Mouse (Mus musculus) hindbrain, embryonic 14.5 days (tissue): ENCODE measurements around the gene Gid8. TPM values are rescaled to one million over a fixed set of nuclear protein-coding genes. Genes with fewer than 3 reads are reported as not detected.
"Not testable (repeated sequence)": the region's sequence is repeated elsewhere in the genome, so short reads cannot be mapped to it uniquely, and the experiment has no call there.

Source experiments
- ATAC-seq: fragments of 200-750 bp; cut with Nextera tagmentation; 2 replicates; pipeline ENCODE4 v1.8.0; 2017; ENCODE audit warnings: moderate number of reproducible peaks, mild to moderate bottlenecking, moderate TSS enrichment, moderate library complexity; ENCODE audit not compliant: low FRiP score
- DNase-seq: peaks from one replicate; pipeline ENCODE4 v3.0.0-alpha.2; 2015; ENCODE audit warnings: low spot score
- H3K27ac ChIP-seq: fragments of 300-500 bp; sonication (generic); 2 replicates; pipeline ENCODE4 v1.5.1; 2014; ENCODE audit warnings: mild to moderate bottlenecking, moderate library complexity
- H3K27me3 ChIP-seq: fragments of 300-500 bp; sonication (generic); 2 replicates; pipeline ENCODE4 v1.6.1; 2014; ENCODE audit warnings: mild to moderate bottlenecking, low read length, mixed read lengths; ENCODE audit not compliant: control insufficient read depth, insufficient read depth
- H3K36me3 ChIP-seq: fragments of 300-500 bp; sonication (generic); replicated peaks from 2 replicates; pipeline ENCODE4 v1.6.1; 2014; ENCODE audit not compliant: control insufficient read depth, insufficient read depth
- H3K4me1 ChIP-seq: fragments of 300-500 bp; sonication (generic); replicated peaks from 2 replicates; pipeline ENCODE4 v1.6.1; 2014; ENCODE audit warnings: antibody characterized with exemption, low read length, mixed read lengths; ENCODE audit not compliant: control insufficient read depth, insufficient read depth
- H3K4me2 ChIP-seq: fragments of 300-500 bp; sonication (generic); replicated peaks from 2 replicates; pipeline ENCODE4 v1.6.1; 2014; ENCODE audit warnings: mild to moderate bottlenecking, moderate library complexity
- H3K4me3 ChIP-seq: fragments of 300-500 bp; sonication (generic); replicated peaks from 2 replicates; pipeline ENCODE4 v1.5.1; 2014; ENCODE audit warnings: mild to moderate bottlenecking, low read length
- H3K9ac ChIP-seq: fragments of 300-500 bp; sonication (generic); 2 replicates; pipeline ENCODE4 v1.6.1; 2014
- H3K9me3 ChIP-seq: fragments of 300-500 bp; sonication (generic); 2 replicates; pipeline ENCODE4 v1.6.1; 2016; ENCODE audit warnings: low read length; ENCODE audit not compliant: control insufficient read depth
- WGBS: fragments of 180-500 bp; shearing (Covaris S2); extraction: QIAGEN DNeasy Blood & Tissue Kit; methylation state at CpG from one replicate; pipeline ENCODE4 v1.1.7; 2014; 5-methylcytosine and 5-hydroxymethylcytosine counted together
- polyA plus RNA-seq: library from polyadenylated mRNA; unstranded; fragments of >200 nt; fragmentation: Nextera tagmentation; extraction: Ambion mirVana; gene quantifications from 2 replicates; pipeline ENCODE4 v1.2.1, GENCODE M21; 2014

Gene Gid8
- polyA plus RNA-seq, 1 experiment from 2014 or later: 56.3 TPM

DNA sequence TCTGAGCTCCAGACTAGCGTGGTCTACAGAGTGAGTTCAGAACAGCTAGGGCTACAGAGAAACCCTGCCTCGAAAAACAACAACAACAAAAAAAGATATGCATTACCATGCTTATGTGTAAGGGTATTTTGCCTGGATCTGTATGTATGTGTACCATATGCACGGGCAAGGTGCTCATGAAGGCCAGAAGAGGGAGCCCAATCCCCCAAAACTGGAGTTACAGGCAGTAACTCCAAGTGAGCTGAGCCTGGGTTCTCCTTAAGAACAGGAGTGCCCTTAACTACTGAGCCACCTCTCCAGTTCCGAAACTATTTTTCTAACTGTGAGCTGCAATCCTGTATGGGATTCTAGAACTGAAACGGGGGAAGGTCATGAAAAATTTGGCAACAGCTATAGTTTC, 3.9 kb upstream of the Gid8 start:
- Histone ChIP-seq H3K4me2 (no peak overlapping the region), H3K4me1 (peaks cover 29% of the 10 kb centered on the region), H3K27me3 (no peaks in the 10 kb centered on the region), H3K4me3 (no peak overlapping the region), H3K9ac (no peak overlapping the region), H3K27ac (no peak overlapping the region), H3K9me3 (no peaks in the 10 kb centered on the region), H3K36me3 (no peaks in the 10 kb centered on the region)
- ATAC-seq (no peak), DNase-seq (no peak)
- 96% methylated on average over 5 of the region's 5 CpGs for WGBS

DNA sequence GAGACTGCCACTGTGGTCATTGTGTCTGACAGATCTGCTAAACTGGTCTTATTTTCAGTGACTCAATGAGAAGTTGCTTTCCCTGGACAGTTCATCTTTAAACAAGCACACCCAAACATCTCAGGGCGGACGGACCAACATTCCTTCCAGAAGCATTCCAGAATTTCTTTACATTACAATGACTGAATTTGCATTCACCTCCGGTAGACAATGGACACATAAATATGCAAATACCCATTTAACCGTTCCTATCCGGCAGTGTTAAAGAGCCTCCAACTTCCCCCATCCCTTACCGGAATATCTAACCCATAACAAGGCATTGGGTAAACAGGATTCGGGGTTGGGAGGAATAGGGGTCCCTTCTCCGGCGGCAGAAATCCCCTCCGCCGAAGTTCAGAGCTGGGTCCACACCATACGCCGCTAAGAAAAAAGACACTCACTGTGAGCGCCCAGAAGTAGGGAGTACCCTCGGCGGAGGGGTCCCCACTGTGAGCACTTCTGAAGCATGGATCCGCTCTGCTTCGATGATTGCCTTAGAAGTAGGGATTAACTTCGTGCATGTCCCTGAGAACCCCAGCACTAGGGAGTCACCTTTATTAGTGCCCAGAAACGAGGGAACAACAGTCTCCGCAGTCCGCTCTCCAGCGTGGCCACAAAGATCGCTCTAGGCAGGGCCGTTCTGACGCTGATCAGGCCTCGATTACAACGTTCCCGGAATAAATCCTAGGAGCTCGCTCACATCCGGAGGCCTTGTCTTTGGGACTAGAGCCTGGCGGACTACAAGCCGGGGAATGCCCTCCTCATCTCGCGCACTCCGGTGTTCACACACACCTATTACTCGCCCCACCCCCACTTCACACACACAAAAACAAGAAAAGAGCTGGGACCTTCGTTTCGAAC, 644 bp upstream of the Gid8 start:
- Histone ChIP-seq H3K27me3 (no peaks in the 10 kb centered on the region), H3K4me2 (peak overlapping the region; percentile 93), H3K27ac (peak overlapping the region; percentile 85), H3K9ac (peak overlapping the region; percentile 89), H3K36me3 (peaks cover 14% of the 10 kb centered on the region), H3K4me1 (peaks cover 26% of the 10 kb centered on the region), H3K4me3 (peak overlapping the region; percentile 95), H3K9me3 (no peaks in the 10 kb centered on the region)
- under 1% methylated on average over 39 of the region's 39 CpGs for WGBS
- ATAC-seq: peak; percentile 50
- no peak for DNase-seq

DNA sequence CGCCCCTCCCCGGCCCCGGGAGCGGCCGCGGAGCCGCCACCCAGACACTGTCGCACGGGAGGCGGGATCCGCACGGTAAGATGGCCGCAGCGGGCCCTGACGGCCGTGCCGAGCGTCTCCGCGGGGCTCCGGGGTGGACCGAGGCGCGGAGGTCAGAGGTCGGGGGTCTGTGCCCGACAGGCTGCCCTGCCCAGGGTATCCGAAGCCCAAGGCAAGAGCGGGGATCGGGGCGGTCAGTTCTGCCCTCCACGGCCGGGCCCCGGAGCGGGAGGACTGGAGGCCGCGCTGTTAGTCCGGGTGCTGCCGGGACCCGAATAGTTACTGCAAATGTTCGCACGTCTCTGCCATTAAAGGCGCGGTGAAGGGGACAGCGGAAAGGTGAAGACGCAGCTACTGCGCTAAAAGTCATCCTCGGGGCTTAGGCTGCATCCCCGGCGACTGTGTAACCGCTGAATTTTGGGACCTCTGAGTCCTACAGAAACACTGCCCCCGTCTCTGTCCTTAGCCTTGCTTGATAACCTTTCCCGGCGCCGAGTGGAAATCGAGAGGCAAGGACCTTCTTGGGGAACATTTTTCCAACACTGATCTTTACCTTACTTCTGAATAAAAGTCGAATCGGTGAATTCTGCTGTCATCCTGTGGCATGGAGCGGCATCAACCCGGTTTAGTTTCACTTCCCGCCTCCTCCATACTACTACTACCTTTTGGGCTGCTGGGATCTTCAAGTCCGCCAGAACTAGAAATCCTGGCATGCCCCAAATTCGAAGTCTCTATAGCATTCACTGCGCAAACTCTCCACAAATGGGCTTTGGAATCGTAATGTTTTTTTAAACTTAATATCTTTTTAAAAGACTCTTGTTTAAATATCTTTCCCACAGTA, 599 bp downstream of the Gid8 start:
- H3K9ac ChIP-seq: peak overlapping the region; percentile 90
- 3% methylated on average over 64 of the region's 64 CpGs for WGBS

DNA sequence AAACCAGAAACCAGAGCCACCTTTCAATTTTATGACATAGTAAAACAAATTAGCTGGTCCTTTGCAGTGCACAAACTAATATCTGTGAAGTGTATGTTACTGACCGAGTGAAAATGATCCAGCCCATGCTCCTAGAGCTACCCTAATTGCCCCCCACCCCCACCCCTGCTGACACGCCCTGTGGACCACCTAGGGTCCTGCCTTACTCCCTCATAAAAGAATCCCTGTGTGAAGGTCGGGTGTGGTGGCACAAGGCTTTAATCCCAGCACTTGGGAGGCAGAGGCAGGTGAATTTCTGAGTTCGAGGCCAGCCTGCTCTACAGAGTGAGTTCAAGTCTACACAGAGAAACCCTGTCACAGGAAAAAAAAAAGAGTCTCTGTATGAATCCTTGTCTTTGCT, 1.6 kb downstream of the Gid8 start:
- DNase-seq (no peak), ATAC-seq (no peak)
- Histone ChIP-seq H3K4me1 (peaks cover 26% of the 10 kb centered on the region), H3K27ac (no peak overlapping the region), H3K36me3 (peaks cover 33% of the 10 kb centered on the region), H3K4me2 (peak overlapping the region; percentile 93), H3K9ac (peak overlapping the region; percentile 90; the same call in 1 of the 2 replicates), H3K4me3 (peak overlapping the region; percentile 95; the same call in 1 of the 2 replicates), H3K27me3 (no peaks in the 10 kb centered on the region), H3K9me3 (no peaks in the 10 kb centered on the region)
- WGBS: 61% methylated on average over 4 of the region's 4 CpGs

More for the DNA sequence above, 599 bp downstream of the Gid8 start:
- DNase-seq (no peak), ATAC-seq (no peak)
- peak overlapping the region; percentile 95 for H3K4me3 ChIP-seq
- peaks cover 26% of the 10 kb centered on the region for H3K4me1 ChIP-seq
- peaks cover 27% of the 10 kb centered on the region for H3K36me3 ChIP-seq
- no peaks in the 10 kb centered on the region for H3K9me3 ChIP-seq
- H3K27ac ChIP-seq: peak overlapping the region; percentile 83
- H3K27me3 ChIP-seq: no peaks in the 10 kb centered on the region
- H3K4me2 ChIP-seq: peak overlapping the region; percentile 93

DNA sequence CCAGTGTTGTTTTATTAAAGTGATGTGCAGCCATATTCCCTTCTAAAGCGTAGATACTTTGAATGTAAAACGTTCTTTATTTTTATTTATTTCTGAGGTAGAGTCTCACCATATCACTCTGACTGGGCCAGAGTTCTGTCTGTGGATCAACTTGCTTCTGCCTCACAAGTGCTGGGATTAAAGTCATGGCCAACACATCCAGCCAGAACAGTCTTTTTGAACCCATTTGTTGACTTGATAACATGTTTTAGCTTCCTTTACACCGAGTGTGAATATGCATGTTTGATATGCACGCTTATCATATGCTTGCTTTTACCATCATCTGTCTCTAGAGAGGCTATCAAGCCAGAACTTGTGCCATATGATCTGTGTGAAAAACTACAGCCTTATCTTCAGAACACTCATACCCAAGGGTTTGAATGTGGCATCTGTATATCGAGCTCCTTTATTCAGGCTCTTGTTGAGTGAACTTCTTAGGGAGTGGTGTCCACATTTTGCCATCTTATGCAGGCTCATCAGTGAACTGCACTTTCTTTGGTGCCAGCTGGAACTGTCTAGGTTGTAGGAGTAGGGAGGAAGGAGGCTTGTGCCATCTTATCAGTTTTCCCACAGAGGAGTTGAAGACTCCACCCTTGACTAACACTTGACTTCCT, 2.2 kb downstream of the Gid8 start:
- Histone ChIP-seq H3K4me2 (no peak overlapping the region), H3K9ac (no peak overlapping the region), H3K36me3 (peaks cover 39% of the 10 kb centered on the region), H3K9me3 (no peaks in the 10 kb centered on the region), H3K4me3 (no peak overlapping the region), H3K27me3 (no peaks in the 10 kb centered on the region), H3K27ac (no peak overlapping the region), H3K4me1 (peaks cover 26% of the 10 kb centered on the region)
- DNase-seq: no peak
- no peak for ATAC-seq
- WGBS: 98% methylated on average over 5 of the region's 5 CpGs

DNA sequence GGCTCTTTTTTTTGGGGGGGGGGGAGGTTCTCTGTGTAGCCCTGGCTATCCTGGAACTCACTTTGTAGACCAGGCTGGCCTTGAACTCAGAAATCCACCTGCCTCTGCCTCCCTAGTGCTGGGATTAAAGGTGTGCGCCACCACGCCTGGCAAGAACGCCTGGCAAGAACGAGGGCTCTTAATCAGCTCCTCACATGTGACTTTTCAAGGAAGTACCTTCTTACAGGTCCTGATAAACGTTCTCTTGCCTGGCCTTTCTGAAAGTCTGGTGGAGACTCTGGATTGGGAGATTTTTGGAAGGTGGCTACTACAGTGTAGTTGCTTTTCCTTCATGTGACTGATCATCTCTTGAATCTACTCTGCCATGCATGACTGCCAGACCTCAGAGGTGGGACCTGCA, 12.8 kb downstream of the Gid8 start:
- WGBS: 92% methylated on average over 5 of the region's 5 CpGs
- H3K9me3 ChIP-seq, H3K4me2 ChIP-seq, DNase-seq, H3K27me3 ChIP-seq, ATAC-seq, H3K4me3 ChIP-seq, H3K4me1 ChIP-seq, H3K27ac ChIP-seq, H3K9ac ChIP-seq: not testable (repeated sequence)
- peaks cover 64% of the 10 kb centered on the region for H3K36me3 ChIP-seq

DNA sequence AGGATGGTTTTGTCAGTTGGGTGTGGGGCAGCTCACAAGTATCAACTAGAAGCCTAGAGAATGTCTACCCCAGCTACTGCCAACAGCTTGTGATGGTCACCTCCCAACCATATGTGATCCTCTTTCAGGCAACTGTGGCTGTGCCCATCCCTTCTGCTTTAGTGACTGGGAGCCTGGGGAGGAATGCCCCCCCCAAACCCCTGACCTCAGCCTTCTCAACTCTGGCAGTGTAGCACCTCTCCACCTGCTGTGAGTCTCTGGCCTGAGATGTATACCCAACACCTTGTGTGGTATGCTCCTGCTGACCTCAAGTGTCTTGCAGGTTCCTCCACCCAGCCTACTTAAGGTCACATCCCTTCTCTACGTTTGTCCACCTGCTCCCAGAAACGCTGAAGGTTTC, 13.9 kb downstream of the Gid8 start:
- Histone ChIP-seq H3K27ac (no peak overlapping the region), H3K36me3 (peaks cover 52% of the 10 kb centered on the region), H3K9me3 (no peaks in the 10 kb centered on the region), H3K27me3 (no peaks in the 10 kb centered on the region), H3K4me3 (no peak overlapping the region), H3K4me1 (no peaks in the 10 kb centered on the region), H3K9ac (no peak overlapping the region), H3K4me2 (no peak overlapping the region)
- ATAC-seq (no peak), DNase-seq (no peak)
- WGBS: 76% methylated on average over 2 of the region's 2 CpGs

DNA sequence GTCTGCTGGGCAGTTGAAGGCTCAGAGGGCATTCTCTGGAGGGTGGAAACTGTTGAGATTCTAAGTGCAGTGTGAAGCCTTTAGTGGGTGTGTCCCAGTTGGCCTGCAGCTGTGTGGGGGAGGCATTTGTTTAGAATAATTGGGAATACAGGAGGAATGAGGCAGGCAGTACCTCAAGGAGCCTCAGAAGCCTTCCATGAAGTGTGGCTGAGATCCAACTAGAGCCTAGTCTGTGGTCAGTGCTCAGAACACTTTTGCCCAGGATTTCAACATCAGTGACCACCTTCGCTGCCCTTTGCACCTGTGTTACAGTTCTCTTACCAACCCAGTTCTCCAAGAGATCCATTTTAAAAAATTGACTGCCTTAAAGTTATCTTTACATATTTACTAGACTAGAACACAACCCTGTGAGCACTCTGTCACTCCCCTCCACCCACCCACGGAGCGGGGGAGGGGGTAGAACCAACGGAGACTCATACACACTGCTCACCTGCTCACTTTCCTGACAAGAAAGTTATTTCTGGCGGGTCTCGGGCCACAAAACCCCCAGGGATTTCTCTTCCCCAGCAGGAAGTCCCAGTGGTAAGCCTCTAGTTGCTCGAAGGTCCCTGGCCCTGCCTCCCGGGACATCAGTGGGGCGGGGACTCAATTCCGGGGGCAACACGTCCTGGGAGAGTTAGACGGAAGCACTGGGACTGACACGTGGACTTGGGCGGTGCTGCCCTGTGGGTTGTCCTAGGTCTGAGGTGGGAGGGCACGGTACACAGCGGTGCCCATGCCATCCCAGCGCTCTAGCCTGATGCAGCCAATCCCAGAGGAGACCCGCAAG, 14.9 kb downstream of the Gid8 start, which contains the start of gene Slc17a9:
TSS of gene Slc17a9 (plus strand) at position 679 of the 829 bp plus-strand sequence.
- ATAC-seq (peak; percentile 57; the same call in 1 of the 2 replicates), DNase-seq (peak; percentile 25)
- no peaks in the 10 kb centered on the region for H3K9me3 ChIP-seq
- peaks cover 44% of the 10 kb centered on the region for H3K36me3 ChIP-seq
- 0 out of 2 replicates have a peak within 1 kb of the TSS, but pooled peaks have one; percentile 11 for H3K4me2 ChIP-seq
- 0 out of 2 replicates have a peak within 1 kb of the TSS, but pooled peaks have one; percentile 3 for H3K9ac ChIP-seq
- 9% methylated on average over 18 of the region's 18 CpGs for WGBS
- no peak within 1 kb of the TSS for H3K4me3 ChIP-seq
- no peaks in the 10 kb centered on the region for H3K4me1 ChIP-seq
- H3K27ac ChIP-seq: no peak within 1 kb of the TSS
- H3K27me3 ChIP-seq: no peaks in the 10 kb centered on the region
